Mouse (Mus musculus) heart, embryonic 16.5 days (tissue): ENCODE results near the gene Ckb. TPM values are rescaled to one million over a fixed set of nuclear protein-coding genes. Genes with fewer than 3 reads are reported as not detected.
"Not testable (repeated sequence)": the region's sequence is repeated elsewhere in the genome, so short reads cannot be mapped to it uniquely, and the experiment has no call there.

Experiments used
- ATAC-seq: fragments of 200-750 bp; cut with Nextera tagmentation; replicated peaks from 2 replicates; pipeline ENCODE4 v1.8.0; 2017; ENCODE audit warnings: moderate number of reproducible peaks; ENCODE audit not compliant: insufficient read depth, low FRiP score; ENCODE audit errors: extremely low read depth
- H3K27ac ChIP-seq: fragments of 300-500 bp; sonication (generic); 2 replicates; pipeline ENCODE4 v1.5.1; 2014; ENCODE audit warnings: mild to moderate bottlenecking, low read length, control low read depth, moderate library complexity
- H3K27me3 ChIP-seq: fragments of 300-500 bp; sonication (generic); 2 replicates; pipeline ENCODE4 v1.6.1; 2014; ENCODE audit warnings: low read length, mixed read lengths; ENCODE audit not compliant: control insufficient read depth, insufficient read depth
- H3K36me3 ChIP-seq: fragments of 300-500 bp; sonication (generic); 2 replicates; pipeline ENCODE4 v1.6.1; 2014; ENCODE audit not compliant: control insufficient read depth, insufficient read depth
- H3K4me1 ChIP-seq: fragments of 300-500 bp; sonication (generic); 2 replicates; pipeline ENCODE4 v1.6.1; 2014; ENCODE audit warnings: low read length, mixed read lengths; ENCODE audit not compliant: control insufficient read depth, insufficient read depth
- H3K4me2 ChIP-seq: fragments of 300-500 bp; sonication (generic); 2 replicates; pipeline ENCODE4 v1.6.1; 2014; ENCODE audit warnings: low read depth, mild to moderate bottlenecking, control low read depth, low read length
- H3K4me3 ChIP-seq: fragments of 300-500 bp; sonication (generic); 2 replicates; pipeline ENCODE4 v1.5.1; 2014; ENCODE audit warnings: mild to moderate bottlenecking, control low read depth, low read length
- H3K9ac ChIP-seq: fragments of 300-500 bp; sonication (generic); 2 replicates; pipeline ENCODE4 v1.6.1; 2014; ENCODE audit warnings: low read length, control low read depth
- H3K9me3 ChIP-seq: fragments of 300-500 bp; sonication (generic); replicated peaks from 2 replicates; pipeline ENCODE4 v1.6.1; 2016; ENCODE audit warnings: low read length; ENCODE audit not compliant: control insufficient read depth
- WGBS: fragments of 180-500 bp; shearing (Covaris S2); extraction: QIAGEN DNeasy Blood & Tissue Kit; methylation state at CpG from one replicate; pipeline ENCODE4 v1.1.7; 2014; 5-methylcytosine and 5-hydroxymethylcytosine counted together
- polyA plus RNA-seq: library from polyadenylated mRNA; unstranded; fragments of >200 nt; fragmentation: Nextera tagmentation; extraction: Ambion mirVana; gene quantifications from 2 replicates; pipeline ENCODE4 v1.2.1, GENCODE M21; 2015

Gene Ckb
- polyA plus RNA-seq, 1 experiment from 2014 or later = 388 TPM

- H3K4me3 ChIP-seq = peak overlapping the region; percentile 25
- WGBS = 4% methylated on average over 8 of the region's 8 CpGs
- no peaks in the 10 kb centered on the region for H3K9me3 ChIP-seq
- peaks cover 56% of the 10 kb centered on the region for H3K4me1 ChIP-seq
- peak overlapping the region; percentile 61 for H3K4me2 ChIP-seq
- H3K9ac ChIP-seq = peak overlapping the region; percentile 57
- peak; percentile 64 for ATAC-seq
- peak overlapping the region; percentile 92 for H3K27ac ChIP-seq
- no peaks in the 10 kb centered on the region for H3K36me3 ChIP-seq
- H3K27me3 ChIP-seq = no peaks in the 10 kb centered on the region; the same call in 1 of the 2 replicates
Observed at GRCm38 (mm10) chr12:111668457-111668912, 3.7 kb downstream of the Ckb start.

GRCm38 (mm10) chr12:111667421-111667820 lies 4.7 kb downstream of the Ckb start:
- Histone ChIP-seq H3K4me1 (peaks cover 50% of the 10 kb centered on the region), H3K27ac (no peak overlapping the region), H3K4me2 (no peak overlapping the region), H3K27me3 (no peaks in the 10 kb centered on the region), H3K36me3 (no peaks in the 10 kb centered on the region), H3K9ac (no peak overlapping the region), H3K4me3 (no peak overlapping the region), H3K9me3 (no peaks in the 10 kb centered on the region)
- no peak for ATAC-seq
- WGBS = 86% methylated on average over 5 of the region's 5 CpGs

DNA sequence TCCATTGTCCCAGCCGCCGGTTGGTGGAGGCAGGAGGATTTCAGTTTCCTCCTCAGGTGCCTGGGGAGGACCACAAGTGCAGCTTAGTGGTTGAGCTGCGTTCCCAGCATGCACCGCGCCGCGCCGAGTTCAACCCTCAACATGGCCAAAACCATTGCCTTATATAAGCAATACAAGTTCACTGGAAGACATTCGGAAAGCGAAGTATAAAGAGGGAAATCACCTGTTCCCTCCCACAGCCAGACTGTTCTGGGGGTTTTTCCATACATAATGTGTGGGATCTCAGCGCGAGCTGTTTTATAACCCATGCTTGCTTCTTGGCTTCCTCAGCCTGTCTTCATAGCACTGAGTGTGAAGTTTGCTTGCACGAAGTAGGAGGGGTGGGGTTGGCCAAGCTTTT lies 5.8 kb downstream of the Ckb start:
- H3K4me1 ChIP-seq = peaks cover 47% of the 10 kb centered on the region
- H3K4me2 ChIP-seq = no peak overlapping the region
- WGBS = 80% methylated on average over 13 of the region's 13 CpGs
- H3K9ac ChIP-seq = no peak overlapping the region
- H3K4me3 ChIP-seq = no peak overlapping the region
- no peaks in the 10 kb centered on the region for H3K36me3 ChIP-seq
- H3K27me3 ChIP-seq = no peaks in the 10 kb centered on the region
- no peak for ATAC-seq
- H3K9me3 ChIP-seq = no peaks in the 10 kb centered on the region
- peak overlapping the region; percentile 72 for H3K27ac ChIP-seq

DNA sequence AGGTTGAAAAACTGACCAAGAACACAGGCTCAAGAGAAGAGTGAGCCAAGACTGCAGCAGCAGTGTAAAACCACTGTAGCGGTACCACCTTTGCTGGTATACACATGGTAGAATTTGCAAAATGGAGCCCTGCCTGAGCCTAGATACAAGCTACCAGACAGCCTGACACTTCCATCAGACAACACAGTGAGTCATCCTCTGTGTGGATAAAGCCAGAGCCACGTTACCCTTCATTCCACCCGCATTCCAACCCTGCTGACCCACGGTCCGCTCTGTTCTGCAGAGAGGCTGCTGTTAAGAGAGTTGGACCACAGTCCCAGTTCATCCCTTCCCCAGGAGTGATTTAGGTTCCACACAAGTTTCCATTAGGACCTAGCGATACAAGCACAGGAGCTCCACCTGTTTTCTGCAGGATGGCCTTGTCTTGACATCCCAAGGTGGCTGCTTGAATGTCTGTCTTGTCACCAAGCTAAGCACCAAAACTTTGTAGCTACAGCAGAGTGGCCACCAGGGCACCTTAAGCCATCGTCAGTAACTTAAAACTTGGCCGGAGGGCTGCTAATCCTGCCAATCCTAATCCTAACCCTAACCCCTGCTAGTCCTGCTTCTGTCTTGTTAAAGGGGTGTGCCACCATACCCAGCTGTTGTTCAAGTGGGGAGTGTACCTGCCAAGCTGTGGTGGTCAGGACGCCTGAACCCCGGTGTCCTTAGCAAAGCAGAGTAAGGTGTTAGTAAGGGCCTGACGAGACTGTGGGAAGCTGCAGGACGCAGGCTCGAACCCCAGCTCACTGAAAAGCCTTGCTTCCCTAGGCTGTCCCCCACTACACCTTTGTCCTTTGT lies 6.9 kb downstream of the Ckb start:
- no peak for ATAC-seq
- H3K27me3 ChIP-seq = no peaks in the 10 kb centered on the region
- H3K27ac ChIP-seq = peak overlapping the region; percentile 72
- no peaks in the 10 kb centered on the region for H3K9me3 ChIP-seq
- no peaks in the 10 kb centered on the region for H3K36me3 ChIP-seq
- 59% methylated on average over 13 of the region's 13 CpGs for WGBS
- H3K4me1 ChIP-seq = peaks cover 36% of the 10 kb centered on the region
- H3K4me3 ChIP-seq = no peak overlapping the region
- no peak overlapping the region for H3K9ac ChIP-seq
- H3K4me2 ChIP-seq = no peak overlapping the region

- peak; percentile 18; the same call in 1 of the 2 replicates for ATAC-seq
- peaks cover 34% of the 10 kb centered on the region for H3K4me1 ChIP-seq
- WGBS = 40% methylated on average over 6 of the region's 6 CpGs
- H3K27me3 ChIP-seq = no peaks in the 10 kb centered on the region
- H3K4me3 ChIP-seq = no peak overlapping the region
- no peak overlapping the region for H3K9ac ChIP-seq
- H3K27ac ChIP-seq = peak overlapping the region; percentile 49
- peak overlapping the region; percentile 1; the same call in 1 of the 2 replicates for H3K4me2 ChIP-seq
- no peaks in the 10 kb centered on the region for H3K9me3 ChIP-seq
- no peaks in the 10 kb centered on the region for H3K36me3 ChIP-seq
Observed at GRCm38 (mm10) chr12:111664144-111664634, 7.9 kb downstream of the Ckb start.

- WGBS = 51% methylated on average over 17 of the region's 17 CpGs
- no peak overlapping the region for H3K9ac ChIP-seq
- no peak for ATAC-seq
Observed at GRCm38 (mm10) chr12:111663228-111664143, 8.7 kb downstream of the Ckb start.

GRCm38 (mm10) chr12:111661554-111661953 lies 10.6 kb downstream of the Ckb start:
- peaks cover 23% of the 10 kb centered on the region for H3K4me1 ChIP-seq
- not testable (repeated sequence) for H3K9ac ChIP-seq, ATAC-seq, H3K4me3 ChIP-seq, H3K36me3 ChIP-seq, H3K9me3 ChIP-seq, H3K4me2 ChIP-seq, H3K27ac ChIP-seq, H3K27me3 ChIP-seq
- WGBS = 96% methylated on average over 11 of the region's 11 CpGs

More at GRCm38 (mm10) chr12:111663228-111664143, 8.7 kb downstream of the Ckb start:
- no peaks in the 10 kb centered on the region for H3K9me3 ChIP-seq
- peaks cover 27% of the 10 kb centered on the region for H3K4me1 ChIP-seq
- H3K4me3 ChIP-seq = no peak overlapping the region
- peak overlapping the region; percentile 49 for H3K27ac ChIP-seq
- peak overlapping the region; percentile 1; the same call in 1 of the 2 replicates for H3K4me2 ChIP-seq
- H3K36me3 ChIP-seq = no peaks in the 10 kb centered on the region
- H3K27me3 ChIP-seq = no peaks in the 10 kb centered on the region

- Histone ChIP-seq H3K9me3 (no peaks in the 10 kb centered on the region), H3K9ac (no peak overlapping the region), H3K4me3 (no peak overlapping the region), H3K36me3 (peaks cover 8% of the 10 kb centered on the region), H3K27ac (no peak overlapping the region), H3K4me2 (no peak overlapping the region), H3K4me1 (peaks cover 14% of the 10 kb centered on the region), H3K27me3 (no peaks in the 10 kb centered on the region)
- no peak for ATAC-seq
- WGBS = 100% methylated on average over 1 of the region's 1 CpGs
Observed at GRCm38 (mm10) chr12:111660628-111661027, 11.5 kb downstream of the Ckb start.
